Mouse (Mus musculus) spleen, adult 2 months (tissue): ENCODE data around the gene Phactr1.

Source experiments
- CTCF ChIP-seq: fragments of 200-500 bp; IDR thresholded peaks from 2 replicates; pipeline ENCODE4 v1.5.1; 2011; ENCODE audit warnings: mild to moderate bottlenecking, inconsistent platforms; ENCODE audit not compliant: insufficient read depth, insufficient read length, insufficient replicate concordance; ENCODE audit errors: extremely low read depth
- POLR2A ChIP-seq: fragments of 200-500 bp; IDR thresholded peaks from 2 replicates; pipeline ENCODE4 v1.6.1; 2011; ENCODE audit warnings: low read depth, low read length, inconsistent platforms

- TF ChIP-seq CTCF (no peak), POLR2A (no peak)
Observed at GRCm38 (mm10) chr13:43148692-43149091, 468.3 kb downstream of the Phactr1 start.
